In the genomic region with DNA sequence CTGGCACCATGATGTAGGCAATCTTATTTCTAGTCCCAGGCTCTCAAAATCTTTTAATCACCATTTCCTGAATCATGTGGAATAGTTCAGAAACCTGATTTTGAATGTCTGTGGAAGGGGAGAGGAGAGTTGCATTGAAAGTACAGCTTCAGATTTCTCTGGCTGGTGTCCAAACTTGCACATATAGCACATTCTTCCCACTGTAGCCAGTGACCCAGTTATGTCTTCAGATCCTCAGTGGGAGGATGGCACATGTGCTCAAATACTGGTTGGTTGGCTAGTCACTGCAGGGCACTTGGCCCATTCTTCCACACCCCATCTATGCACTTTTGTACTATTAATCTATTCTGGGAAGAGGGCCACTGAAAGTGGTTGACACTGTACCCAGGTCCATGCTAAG, we compare ENCODE assay signal across 27 mouse cellular contexts.
DNase-seq lines count a peak whose midpoint lies in the region; ATAC-seq and TF ChIP-seq lines count a peak whose summit lies in the region.
"Had no signal": no experiment of that assay in that cellular context is flagged by ENCODE, and none has a peak within 500 bp of the region (broad histone marks: within the 10 kb centered on the region; RNA-seq: fewer than 3 reads in every experiment).

No protein-coding gene starts in this region.

- no peak for TF ChIP-seq CTCF in lung, embryonic 14.5 days (IDR thresholded peaks at IDR 0.05; ENCODE audit: low read depth)

- no peaks in the 10 kb centered on the region for H3K27me3 ChIP-seq in lung, embryonic 14.5 days (ENCODE audit: insufficient read depth, low read length)
- no peaks in the 10 kb centered on the region for H3K27me3 ChIP-seq in kidney, embryonic 16.5 days (ENCODE audit: insufficient read depth, low read length)
- H3K27me3 ChIP-seq: CH12.LX; embryonic facial prominence, embryonic 13.5 days; forebrain, embryonic 15.5 days; intestine, embryonic 15.5 days; limb, embryonic 15.5 days; liver, embryonic 13.5 days; midbrain, embryonic 15.5 days had no signal

- H3K4me1 ChIP-seq in lung, embryonic 14.5 days (ENCODE audit: insufficient read depth), result no peaks in the 10 kb centered on the region
- 0 out of 2 replicates have a peak, but pooled peaks cover 6% of the 10 kb centered on the region for H3K4me1 ChIP-seq in kidney, embryonic 16.5 days (ENCODE audit: insufficient read depth, low read length)
- H3K4me1 ChIP-seq: forebrain, embryonic 15.5 days; intestine, embryonic 15.5 days; limb, embryonic 15.5 days; liver, embryonic 13.5 days; midbrain, embryonic 15.5 days had no signal

- no peak overlapping the region for H3K9ac ChIP-seq in lung, embryonic 14.5 days
- no peak overlapping the region for H3K9ac ChIP-seq in kidney, embryonic 16.5 days (replicated peaks; ENCODE audit: low read length)
- H3K9ac ChIP-seq: embryonic facial prominence, embryonic 13.5 days; forebrain, embryonic 15.5 days; intestine, embryonic 15.5 days; limb, embryonic 15.5 days; liver, embryonic 13.5 days; midbrain, embryonic 15.5 days had no signal

- peak; percentile 2 for DNase-seq in cerebellum, adult 9-11 months
- DNase-seq in cerebellum, adult 8-10 months, result no peak
- DNase-seq in frontal cortex, adult 2 months (ENCODE audit: extremely low spot score in 1 of 2, low spot score in 1 of 2), result peak; percentile 38 to 66
- no peak for DNase-seq in frontal cortex, postnatal 10 days (ENCODE audit: low spot score in 2 of 2)
- peak; percentile 41 for DNase-seq in lung, embryonic 14.5 days
- no peak for DNase-seq in lung, postnatal 10 days
- peak; percentile 43 for DNase-seq in Muller cell, postnatal 12 days (ENCODE audit: inconsistent ontology term)
- DNase-seq: adrenal gland, adult 8-10 months; cerebellum, adult 11 months; gastrocnemius, postnatal 14 days; heart, postnatal 14 days; kidney, adult 8-10 months; kidney, postnatal 10 days; layer of hippocampus, postnatal 36 days; liver, embryonic 13.5 days; lung, adult 18-20 months; lung, postnatal 14 days had no signal

- H3K36me3 ChIP-seq in lung, embryonic 14.5 days (ENCODE audit: insufficient read depth), result no peaks in the 10 kb centered on the region
- no peaks in the 10 kb centered on the region for H3K36me3 ChIP-seq in kidney, embryonic 16.5 days (ENCODE audit: insufficient read depth, low read length)
- H3K36me3 ChIP-seq: embryonic facial prominence, embryonic 13.5 days; forebrain, embryonic 10.5 days; forebrain, embryonic 15.5 days; intestine, embryonic 15.5 days; limb, embryonic 10.5 days; limb, embryonic 15.5 days; liver, embryonic 13.5 days; midbrain, embryonic 15.5 days had no signal

- no peak for ATAC-seq in lung, embryonic 14.5 days (ENCODE audit: insufficient read depth)
- no peak for ATAC-seq in kidney, embryonic 16.5 days (ENCODE audit: low FRiP score, low TSS enrichment)
- ATAC-seq: forebrain, embryonic 15.5 days; hindbrain, embryonic 16.5 days; intestine, embryonic 15.5 days; midbrain, embryonic 15.5 days had no signal

- H3K27ac ChIP-seq in lung, embryonic 14.5 days (ENCODE audit: low read depth), result no peak overlapping the region
- H3K27ac ChIP-seq in kidney, embryonic 16.5 days (ENCODE audit: low read length), result no peak overlapping the region
- H3K27ac ChIP-seq: embryonic facial prominence, embryonic 13.5 days; forebrain, embryonic 10.5 days; forebrain, embryonic 15.5 days; intestine, embryonic 15.5 days; limb, embryonic 10.5 days; limb, embryonic 15.5 days; liver, embryonic 13.5 days; midbrain, embryonic 15.5 days had no signal

- H3K9me3 ChIP-seq in lung, embryonic 14.5 days (ENCODE audit: low read depth, low read length), result no peaks in the 10 kb centered on the region
- H3K9me3 ChIP-seq in kidney, embryonic 16.5 days (ENCODE audit: low read length), result no peaks in the 10 kb centered on the region
- H3K9me3 ChIP-seq: embryonic facial prominence, embryonic 13.5 days; forebrain, embryonic 10.5 days; forebrain, embryonic 15.5 days; intestine, embryonic 15.5 days; limb, embryonic 10.5 days; limb, embryonic 15.5 days; liver, embryonic 13.5 days; midbrain, embryonic 15.5 days had no signal

- no peak overlapping the region for H3K4me2 ChIP-seq in lung, embryonic 14.5 days
- H3K4me2 ChIP-seq in kidney, embryonic 16.5 days (replicated peaks; ENCODE audit: low read depth, low read length), result no peak overlapping the region
- H3K4me2 ChIP-seq: embryonic facial prominence, embryonic 13.5 days; forebrain, embryonic 15.5 days; intestine, embryonic 15.5 days; limb, embryonic 15.5 days; liver, embryonic 13.5 days; midbrain, embryonic 15.5 days had no signal

- H3K4me3 ChIP-seq in lung, embryonic 14.5 days (ENCODE audit: low read depth, low read length), result no peak overlapping the region
- no peak overlapping the region for H3K4me3 ChIP-seq in kidney, embryonic 16.5 days (ENCODE audit: low read length)
- H3K4me3 ChIP-seq: embryonic facial prominence, embryonic 13.5 days; forebrain, embryonic 10.5 days; forebrain, embryonic 15.5 days; intestine, embryonic 15.5 days; limb, embryonic 10.5 days; limb, embryonic 15.5 days; liver, embryonic 13.5 days; midbrain, embryonic 15.5 days had no signal

Comparison
In these comparisons a context has a peak if more than half of its experiments do, and no peak if none do; other contexts are left out.
1. DNase-seq: peak in cerebellum, adult 9-11 months (single experiment), frontal cortex, adult 2 months (2 of 2), lung, embryonic 14.5 days (single experiment) and Muller cell, postnatal 12 days (single experiment); none in cerebellum, adult 8-10 months (single experiment), frontal cortex, postnatal 10 days (0 of 2) and lung, postnatal 10 days (single experiment).